Mouse (Mus musculus): ENCODE measurements at regions not wholly inside any gene's neighbourhood (a gene's known extent, or its start where the extent isn't known, plus 50 kb on each side); places are given as distances from the start of the nearest gene placed in this dataset.

DNA sequence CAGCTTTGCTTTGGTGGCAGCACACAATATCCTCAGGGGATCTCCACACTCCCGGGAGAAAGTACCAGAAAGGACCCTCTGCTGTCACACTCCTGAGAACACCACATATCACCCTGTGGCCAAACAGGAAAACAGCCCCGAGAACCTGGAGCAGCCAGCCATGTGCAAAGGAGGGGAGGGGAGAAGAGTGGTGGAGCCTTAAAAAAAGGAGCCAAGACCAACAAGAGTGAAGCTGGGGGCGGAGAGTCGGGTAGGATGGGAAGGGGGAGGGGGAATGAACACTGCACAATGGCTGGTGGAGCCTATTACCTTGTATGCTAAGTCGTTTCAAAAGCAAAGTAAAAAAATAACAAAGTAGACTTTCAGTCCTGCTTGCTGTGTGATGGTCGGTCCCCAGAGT, 408.2 kb downstream of the Cdh26 start:
- DNase-seq = no peak

DNA sequence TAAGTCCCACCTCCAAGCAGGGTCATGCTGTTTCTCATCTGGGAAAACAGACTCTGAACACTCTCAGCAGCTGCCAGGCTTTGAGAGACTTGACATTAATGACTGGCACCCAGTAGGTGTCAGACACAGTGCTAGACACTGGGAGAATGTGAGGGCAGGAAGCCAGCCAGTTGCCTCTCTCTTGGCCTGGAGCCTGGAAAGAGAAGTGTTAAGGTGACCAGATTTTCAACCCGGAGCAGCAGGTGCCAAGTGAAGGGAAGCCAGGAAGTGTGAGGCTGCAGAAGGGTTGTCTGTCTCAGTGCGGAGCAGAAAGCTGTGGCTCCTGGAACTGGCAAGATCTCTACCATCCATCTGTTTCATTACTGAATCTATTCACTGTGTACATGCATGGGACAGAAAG, 410.6 kb downstream of the Cdh26 start:
- peak in 1 of 2 experiments; percentile 35 for DNase-seq

GRCm38 (mm10) chr2:178842595-178842994, 412.3 kb downstream of the Cdh26 start:
- no peak for DNase-seq

DNA sequence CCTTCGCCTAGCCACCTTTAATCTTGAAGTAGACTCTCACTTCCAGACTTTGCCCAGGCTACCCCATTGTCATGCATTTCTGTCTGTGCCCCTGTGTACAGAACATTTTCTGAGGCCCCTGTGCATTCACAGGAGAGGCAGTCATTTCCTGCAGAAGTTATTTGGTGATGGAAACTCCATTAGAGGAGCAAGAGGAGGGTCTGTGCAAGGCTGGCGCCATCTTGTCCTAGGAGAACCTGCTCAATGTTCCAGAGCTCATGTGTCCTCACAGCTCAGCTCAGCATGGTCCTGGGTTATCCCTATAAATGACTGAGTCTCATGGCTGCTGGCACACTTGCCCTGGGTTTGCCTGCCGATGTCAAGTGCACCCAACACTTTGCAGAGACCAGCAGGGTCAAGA, 413.1 kb downstream of the Cdh26 start:
- DNase-seq = no peak

GRCm38 (mm10) chr2:178844561-178844960, 414.2 kb downstream of the Cdh26 start:
- no peak for DNase-seq

- DNase-seq = no peak
Observed at GRCm38 (mm10) chr2:178850320-178850719, 420.0 kb downstream of the Cdh26 start.

DNA sequence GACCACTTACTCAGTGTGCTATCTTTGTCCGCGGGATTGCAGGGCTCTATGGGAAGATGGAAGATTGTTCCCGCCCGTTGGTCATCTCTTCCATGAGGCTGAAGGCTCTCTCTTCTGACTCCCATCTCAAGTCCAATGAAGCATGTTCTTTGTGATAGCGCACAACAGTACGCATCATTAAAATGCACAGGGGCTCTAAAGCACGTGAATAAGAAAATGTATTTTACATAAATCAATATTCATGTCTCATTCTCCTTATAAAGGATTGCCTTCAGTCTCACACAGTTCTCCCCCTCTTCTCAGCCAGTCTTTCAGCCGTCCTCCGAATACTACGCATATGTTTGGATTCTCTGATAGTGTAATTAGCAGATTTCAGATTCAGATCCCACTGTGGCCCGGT, 420.4 kb downstream of the Cdh26 start:
- DNase-seq = no peak

- DNase-seq = no peak
Observed at GRCm38 (mm10) chr2:178854012-178854411, 423.7 kb downstream of the Cdh26 start.

DNA sequence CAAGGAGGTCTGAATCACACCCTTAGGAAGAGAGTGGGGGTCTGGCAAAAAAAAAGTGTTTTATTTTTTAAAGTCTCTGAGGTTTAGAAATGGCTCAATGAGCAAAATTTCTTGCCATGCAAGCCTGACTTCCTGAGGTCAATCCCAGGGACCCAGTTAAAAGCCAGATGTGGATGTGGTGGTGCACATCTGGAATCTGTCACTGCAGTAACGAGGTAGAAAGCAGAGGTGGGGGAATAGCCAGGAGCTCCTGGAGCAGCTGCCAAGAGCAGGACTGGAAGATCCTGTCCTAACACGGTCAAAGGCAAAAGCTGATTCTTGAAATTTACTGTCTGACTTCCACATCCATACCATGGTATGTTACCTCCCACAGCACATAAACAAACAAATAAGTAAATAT, 424.4 kb downstream of the Cdh26 start:
- no peak for DNase-seq

DNA sequence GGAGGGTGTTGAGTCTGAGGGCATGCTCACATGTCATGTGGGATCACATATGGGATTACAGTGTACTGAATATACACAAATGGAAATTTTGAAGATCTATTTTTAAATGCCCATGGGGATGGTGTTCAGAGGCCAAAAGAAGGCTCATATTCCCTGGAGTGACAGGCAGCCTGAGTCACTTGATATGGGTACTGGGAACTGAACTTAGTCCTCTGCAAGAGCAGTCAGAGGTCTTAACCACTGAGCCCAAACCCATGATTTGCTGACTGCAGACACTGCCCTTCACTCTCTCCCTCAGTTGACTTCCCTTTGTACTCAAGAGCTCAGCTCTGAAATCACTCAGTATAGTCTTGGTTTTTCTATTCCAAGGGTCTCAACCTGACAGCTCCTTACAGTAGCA, 432.3 kb downstream of the Cdh26 start:
- DNase-seq = no peak

DNA sequence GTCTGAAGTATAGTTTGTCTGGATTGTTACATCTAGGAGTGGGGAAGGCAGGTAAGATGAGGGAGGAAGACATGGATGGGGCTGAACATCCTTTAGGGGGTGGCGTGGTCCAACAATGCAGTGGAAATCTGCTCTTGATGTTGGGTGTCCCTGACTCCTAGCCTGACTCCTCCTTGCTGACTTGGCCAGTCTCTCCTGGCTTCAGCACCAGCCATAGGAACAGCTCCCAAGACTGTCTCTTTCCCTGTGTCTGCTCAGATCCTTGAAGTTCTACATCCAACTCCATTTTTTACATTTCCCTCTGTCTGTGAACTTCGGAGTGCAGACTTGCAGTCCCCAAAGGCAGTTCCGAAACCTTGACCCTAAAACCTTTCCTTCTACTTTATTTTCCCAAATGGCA, 436.8 kb downstream of the Cdh26 start:
- DNase-seq = no peak

- DNase-seq = no peak
Observed at GRCm38 (mm10) chr2:178869160-178869559, 438.8 kb downstream of the Cdh26 start.

DNA sequence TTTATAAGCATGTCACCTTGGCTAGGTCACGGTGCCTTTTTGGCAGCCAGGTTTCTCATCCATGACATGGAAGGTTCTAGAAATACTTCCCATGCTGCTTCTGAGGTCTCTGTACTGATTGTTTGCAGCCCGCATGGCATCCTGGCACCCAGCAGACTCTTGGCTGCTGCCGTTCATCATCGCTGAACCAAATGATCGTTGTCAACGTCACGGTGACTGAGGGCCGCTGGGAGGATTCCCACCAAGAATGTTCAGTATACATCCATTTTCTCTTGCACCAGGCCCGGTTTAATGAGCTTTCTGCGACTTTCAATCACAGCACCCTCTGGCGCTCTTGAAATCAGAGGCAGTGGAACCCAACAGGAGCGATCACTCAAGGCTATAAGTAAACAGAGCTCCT, 448.1 kb downstream of the Cdh26 start:
- DNase-seq = no peak

GRCm38 (mm10) chr2:178885686-178886085, 455.4 kb downstream of the Cdh26 start:
- DNase-seq = no peak

DNA sequence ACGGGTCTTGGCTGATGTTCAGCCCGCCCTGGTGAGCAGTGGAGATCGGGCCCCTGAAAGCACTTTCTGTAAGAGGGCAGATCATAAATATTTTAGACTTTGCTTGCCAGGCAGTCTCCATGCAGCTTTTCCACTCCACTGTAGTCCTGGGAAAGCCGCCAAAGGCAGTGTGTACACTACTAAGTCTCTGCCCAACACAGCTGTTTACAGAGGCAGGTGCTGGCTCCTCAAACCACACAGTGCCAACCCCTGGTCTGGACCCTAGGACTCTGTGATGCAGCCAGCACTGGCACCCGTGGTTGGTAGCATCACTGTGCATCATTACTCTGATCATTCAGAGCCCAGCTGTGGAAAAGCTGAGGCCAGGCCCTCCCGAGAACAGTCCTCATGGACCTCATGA, 458.4 kb downstream of the Cdh26 start:
- no peak for DNase-seq

DNA sequence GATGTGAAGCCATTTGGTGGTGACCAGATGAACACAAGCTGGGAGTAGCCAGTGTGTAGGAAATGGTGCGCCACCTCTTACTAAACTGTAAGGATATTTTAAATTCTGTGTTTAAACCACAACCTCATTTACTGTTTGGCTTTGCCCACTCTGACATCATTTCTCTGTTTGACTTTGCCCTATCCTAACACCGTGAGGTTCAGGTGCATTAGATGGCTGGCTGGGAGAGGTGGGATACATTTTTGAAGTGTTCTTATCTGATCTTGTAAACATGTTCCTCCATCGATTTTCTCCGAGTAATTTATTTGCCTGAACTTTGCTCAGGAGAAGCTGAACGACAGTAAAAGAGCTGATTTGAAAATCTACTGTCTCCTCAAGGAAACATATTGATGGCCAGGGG, 472.1 kb downstream of the Cdh26 start:
- no peak for DNase-seq

DNA sequence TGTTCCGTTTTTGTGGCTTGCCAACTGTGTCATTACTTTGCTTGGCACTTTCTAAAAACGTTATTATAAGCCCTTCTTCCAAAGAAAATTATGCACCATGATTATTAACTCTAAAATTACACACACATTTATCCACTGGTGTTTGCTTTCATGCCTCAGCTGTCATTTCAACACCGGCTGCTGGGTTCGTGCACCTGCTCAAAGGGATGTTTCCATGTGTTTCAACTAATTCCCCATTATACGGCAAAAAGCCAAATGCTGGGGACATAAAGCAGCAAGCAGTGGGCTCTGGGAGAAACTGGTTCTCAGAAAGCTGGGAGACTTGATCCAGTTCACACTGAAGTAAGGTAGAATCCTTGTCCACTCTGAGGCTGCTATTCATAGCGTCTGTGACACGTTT, 479.0 kb downstream of the Cdh26 start:
- no peak for DNase-seq

GRCm38 (mm10) chr2:178911646-178912045, 481.3 kb downstream of the Cdh26 start:
- DNase-seq = no peak

GRCm38 (mm10) chr2:178916316-178917033, 486.1 kb downstream of the Cdh26 start:
- no peak for DNase-seq

GRCm38 (mm10) chr2:178924456-178925115, 494.3 kb downstream of the Cdh26 start:
- no peak for DNase-seq

DNA sequence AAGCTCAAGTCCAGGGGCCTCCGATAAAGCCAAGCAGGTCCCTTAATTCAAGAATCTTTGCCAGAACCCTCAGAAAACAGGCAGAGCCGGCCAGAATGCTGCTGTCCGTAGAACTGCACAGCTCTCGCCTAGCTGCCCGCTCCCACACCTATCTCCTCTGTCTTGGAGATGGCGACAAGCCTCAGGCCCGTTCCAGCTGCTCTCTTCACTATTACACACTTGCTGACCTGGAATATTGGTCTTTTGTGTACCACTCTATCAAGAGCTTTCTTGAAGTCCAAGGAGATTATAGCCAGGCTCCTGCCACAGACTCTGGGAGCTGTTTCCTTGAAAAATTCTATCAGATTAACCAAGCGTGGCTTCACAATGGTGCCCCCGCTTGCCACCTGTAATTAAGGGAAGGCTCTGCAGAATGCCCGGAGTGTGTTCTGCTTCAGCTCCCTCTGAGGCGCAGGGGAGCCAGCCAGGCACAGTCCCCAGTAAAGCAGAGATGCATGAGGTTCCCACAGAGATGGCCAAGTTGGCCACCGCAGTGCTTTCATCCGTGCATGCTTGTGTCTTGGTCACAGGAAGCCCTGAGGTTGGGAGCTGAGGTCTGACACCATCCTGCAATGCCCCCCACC, 496.8 kb downstream of the Cdh26 start:
- DNase-seq = no peak

DNA sequence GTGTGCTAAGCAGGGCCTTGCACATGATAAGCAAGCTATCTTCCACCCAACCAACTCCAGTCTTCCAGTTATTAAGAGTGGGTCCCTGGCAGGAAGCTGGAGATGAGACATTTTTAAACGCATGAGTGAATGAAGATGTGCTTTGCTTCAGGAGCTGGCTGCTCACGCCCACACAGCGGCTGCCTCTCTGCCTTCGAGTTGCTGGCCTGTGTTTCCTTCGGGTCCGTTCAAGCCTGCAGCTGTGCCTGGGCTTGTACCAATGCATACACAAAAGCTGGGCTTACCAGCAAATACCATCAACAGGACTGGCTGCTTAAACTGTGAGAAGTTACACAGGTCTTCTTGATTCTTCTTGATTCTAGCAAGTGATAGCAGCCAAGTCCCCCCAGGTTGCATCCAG, 498.7 kb downstream of the Cdh26 start:
- DNase-seq = no peak

- no peak for DNase-seq
Observed at GRCm38 (mm10) chr2:178930125-178930524, 499.8 kb downstream of the Cdh26 start.

GRCm38 (mm10) chr2:178948471-178948870, 493.8 kb upstream of the Cdh4 start:
- no peak for DNase-seq

All from layer of hippocampus, postnatal 36 days (tissue).